Mouse (Mus musculus) CH12F3 (cell line): ENCODE results near the gene Ntsr1.

Experiments used
- in situ Hi-C: fragments of 300-500 bp; cut with MboI; formaldehyde crosslinking; loops from 2 replicates; pipeline ENCODE4 v1.14.3; 2020; ENCODE audit warnings: low sequenced_read_pairs

Ntsr1 gene

GRCm38 (mm10) chr2:180547384-180548106 lies 47.8 kb downstream of the Ntsr1 start:
- in situ Hi-C loops, result no loop called here

GRCm38 (mm10) chr2:180552340-180552739 lies 52.6 kb downstream of the Ntsr1 start:
- in situ Hi-C loops, result no loop called here

GRCm38 (mm10) chr2:180555219-180555618 lies 55.4 kb downstream of the Ntsr1 start:
- in situ Hi-C loops, result no loop called here

- in situ Hi-C loops, result no loop called here
These were observed 56.7 kb downstream of the Ntsr1 start for GRCm38 (mm10) chr2:180556470-180556869.

- in situ Hi-C loops, result no loop called here
These were observed 60.5 kb downstream of the Ntsr1 start for GRCm38 (mm10) chr2:180560245-180560644.

GRCm38 (mm10) chr2:180562146-180562545 lies 62.4 kb downstream of the Ntsr1 start:
- in situ Hi-C loops, result no loop called here

- in situ Hi-C loops, result no loop called here
These were observed 63.5 kb downstream of the Ntsr1 start for GRCm38 (mm10) chr2:180563296-180563695.

GRCm38 (mm10) chr2:180563841-180564240 lies 64.1 kb downstream of the Ntsr1 start:
- in situ Hi-C loops, result no loop called here

GRCm38 (mm10) chr2:180566240-180566913 lies 66.6 kb downstream of the Ntsr1 start:
- in situ Hi-C loops, result no loop called here

GRCm38 (mm10) chr2:180569028-180569643 lies 69.4 kb downstream of the Ntsr1 start:
- in situ Hi-C loops, result no loop called here

- in situ Hi-C loops, result loop anchor here (10.0 kb wide), 1 partner anchor 102 kb away; no protein-coding TSS in a partner anchor
These were observed 76.7 kb downstream of the Ntsr1 start for GRCm38 (mm10) chr2:180576482-180576881.

- in situ Hi-C loops, result loop anchor here (10.0 kb wide), 1 partner anchor 104 kb away; no protein-coding TSS in a partner anchor
These were observed 78.9 kb downstream of the Ntsr1 start for GRCm38 (mm10) chr2:180578686-180579085.

- in situ Hi-C loops, result no loop called here
These were observed 81.2 kb downstream of the Ntsr1 start, which contains the start of gene Mrgbp for GRCm38 (mm10) chr2:180581002-180581401. Gene Mrgbp, plus strand, starts transcription at chr2:180581304.

- in situ Hi-C loops, result no loop called here
These were observed 82.8 kb downstream of the Ntsr1 start for GRCm38 (mm10) chr2:180582481-180583153.

GRCm38 (mm10) chr2:180583154-180583507 lies 83.4 kb downstream of the Ntsr1 start:
- in situ Hi-C loops, result no loop called here

GRCm38 (mm10) chr2:180588736-180589122 lies 89.0 kb downstream of the Ntsr1 start:
- in situ Hi-C loops, result no loop called here

GRCm38 (mm10) chr2:180589123-180589831 lies 89.5 kb downstream of the Ntsr1 start, which contains the start of gene Ogfr:
Gene Ogfr, plus strand, starts transcription at chr2:180589245.
- in situ Hi-C loops, result no loop called here
